Mouse (Mus musculus) heart, adult 2 months (tissue): ENCODE results near the gene Ces3a. TPM values are rescaled to one million over a fixed set of nuclear protein-coding genes. Genes with fewer than 3 reads are reported as not detected.
"Not testable (repeated sequence)": the region's sequence is repeated elsewhere in the genome, so short reads cannot be mapped to it uniquely, and the experiment has no call there.

Experiments
- DNase-seq, 2 experiments: peaks; one replicate each; pipeline ENCODE4 v3.0.0; 2021
- H3K27ac ChIP-seq: fragments of 200-600 bp; 2 replicates; pipeline ENCODE4 v1.8.1; 2022
- H3K27me3 ChIP-seq: fragments of 200-500 bp; 2 replicates; pipeline ENCODE4 v1.6.1; 2012; ENCODE audit warnings: mild to moderate bottlenecking, low read length, inconsistent platforms, mixed read lengths; ENCODE audit not compliant: control insufficient read depth, insufficient read depth
- H3K36me3 ChIP-seq: fragments of 200-500 bp; 2 replicates; pipeline ENCODE4 v1.6.1; 2012; ENCODE audit warnings: low read length, inconsistent platforms; ENCODE audit not compliant: control insufficient read depth, insufficient read depth
- H3K4me1 ChIP-seq: fragments of 200-500 bp; 2 replicates; pipeline ENCODE4 v1.6.1; 2011; ENCODE audit warnings: low read length; ENCODE audit not compliant: control insufficient read depth, insufficient read depth
- H3K4me3 ChIP-seq: fragments of 200-600 bp; 2 replicates; pipeline ENCODE4 v1.8.1; 2022
- H3K79me2 ChIP-seq: fragments of 200-500 bp; replicated peaks from 2 replicates; pipeline ENCODE4 v1.6.1; 2012; ENCODE audit warnings: mild to moderate bottlenecking, inconsistent platforms, low read length, moderate library complexity, mixed read lengths; ENCODE audit not compliant: control insufficient read depth, insufficient read depth
- H3K9ac ChIP-seq: fragments of 200-500 bp; 2 replicates; pipeline ENCODE4 v1.6.1; 2012; ENCODE audit warnings: low read depth, mild to moderate bottlenecking, control low read depth, inconsistent platforms, low read length, mixed read lengths
- CTCF ChIP-seq: fragments of 200-600 bp; IDR thresholded peaks from 2 replicates; pipeline ENCODE4 v1.8.1; 2022; ENCODE audit warnings: antibody characterized with exemption, mild to moderate bottlenecking, moderate library complexity
- EP300 ChIP-seq: fragments of 200-500 bp; IDR thresholded peaks from 2 replicates; pipeline ENCODE4 v1.6.1; 2011; ENCODE audit warnings: low read depth, low read length, control low read depth; ENCODE audit not compliant: insufficient read depth
- POLR2A ChIP-seq: fragments of 200-500 bp; IDR thresholded peaks from 2 replicates; pipeline ENCODE4 v1.6.1; 2011; ENCODE audit warnings: mild to moderate bottlenecking, low read depth, low read length, control low read depth; ENCODE audit not compliant: insufficient read depth
- WGBS: fragments of 180-500 bp; shearing (Covaris S2); methylation state at CpG from one replicate; pipeline ENCODE4 v1.1.7; 2018; 5-methylcytosine and 5-hydroxymethylcytosine counted together
- intact Hi-C: fragments of 180-260 bp; cut with DNase I; formaldehyde crosslinking; loops from one replicate; pipeline ENCODE4 v1.15.1; 2025
- polyA plus RNA-seq: library from polyadenylated mRNA; depleted of rRNA; stranded (reverse); fragments of >200 nt; gene quantifications from 2 replicates; pipeline ENCODE4 v1.2.3, GENCODE M21; 2012
- total RNA-seq, 2 experiments: library from RNA; stranded (reverse); gene quantifications; 2 replicates each; pipeline ENCODE4 v1.2.3; 2021

Gene Ces3a
- total and polyA plus RNA-seq, 3 experiments: not detected

- DNase-seq: peak in 1 of 2 experiments; percentile 10
Measured at GRCm38 (mm10) chr8:105066761-105067160, 18.4 kb downstream of the Ces3a start.

DNA sequence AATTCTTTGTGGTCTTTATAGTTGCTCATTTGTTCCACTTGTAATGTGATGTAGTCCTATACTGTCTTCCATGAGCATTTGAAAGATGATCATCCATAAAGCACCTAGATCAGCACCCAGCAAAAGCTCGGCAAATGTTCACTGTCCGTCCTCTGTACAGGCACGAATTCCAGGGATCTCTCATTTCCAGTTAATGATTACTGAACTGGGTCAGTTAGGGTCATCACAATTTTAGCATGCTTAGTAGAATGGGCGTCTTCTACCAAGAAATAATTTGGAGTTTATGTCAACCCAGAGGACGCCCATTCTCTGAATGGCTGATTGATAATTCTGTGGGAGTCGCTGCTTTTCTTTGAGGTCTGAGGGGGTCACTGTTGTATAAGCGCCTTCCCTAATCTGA lies 19.5 kb downstream of the Ces3a start:
- not testable (repeated sequence) for H3K79me2 ChIP-seq, H3K4me1 ChIP-seq, DNase-seq, H3K9ac ChIP-seq, H3K27me3 ChIP-seq, H3K4me3 ChIP-seq, H3K27ac ChIP-seq, H3K36me3 ChIP-seq
- intact Hi-C loops: loop anchor here (5.0 kb wide), 1 partner anchor 149 kb away; no protein-coding TSS in a partner anchor
- WGBS: 69% methylated on average over 7 of the region's 7 CpGs

More at GRCm38 (mm10) chr8:105066761-105067160, 18.4 kb downstream of the Ces3a start:
- Histone ChIP-seq H3K79me2 (no peaks in the 10 kb centered on the region), H3K4me1 (no peaks in the 10 kb centered on the region), H3K27ac (no peak overlapping the region), H3K9ac (no peak overlapping the region), H3K36me3 (no peaks in the 10 kb centered on the region), H3K27me3 (no peaks in the 10 kb centered on the region), H3K4me3 (no peak overlapping the region)
- WGBS: 0% methylated on average over 1 of the region's 1 CpGs
- TF ChIP-seq EP300 (no peak), POLR2A (no peak), CTCF (peak; percentile 58)
- intact Hi-C loops: loop anchor here (5.0 kb wide), 1 partner anchor 151 kb away; no protein-coding TSS in a partner anchor

DNA sequence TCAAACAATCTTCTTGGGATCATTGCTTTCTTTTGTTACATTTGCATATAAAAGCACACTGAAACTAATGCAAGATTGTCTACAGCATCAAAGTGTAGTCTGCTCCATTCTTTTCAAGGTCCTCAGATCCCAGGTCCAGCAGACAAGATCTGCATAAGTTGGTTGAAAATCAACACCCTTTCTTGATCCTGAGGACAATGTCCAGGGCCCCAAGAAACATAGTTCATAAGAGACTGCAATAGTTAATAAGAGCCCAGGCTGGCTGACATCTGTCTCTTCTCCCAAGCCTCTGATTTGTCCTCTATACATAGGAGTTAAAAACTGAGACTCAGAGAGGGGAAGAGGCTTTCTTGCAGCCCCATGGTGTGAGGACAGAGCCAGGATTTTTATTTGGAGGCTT lies 20.6 kb downstream of the Ces3a start:
- no peak for DNase-seq
- Histone ChIP-seq H3K9ac (no peak overlapping the region), H3K27ac (no peak overlapping the region), H3K79me2 (no peaks in the 10 kb centered on the region), H3K27me3 (no peaks in the 10 kb centered on the region), H3K4me1 (no peaks in the 10 kb centered on the region), H3K36me3 (no peaks in the 10 kb centered on the region), H3K4me3 (no peak overlapping the region)
- TF ChIP-seq CTCF (no peak), POLR2A (no peak), EP300 (no peak)
- intact Hi-C loops: loop anchor here (5.0 kb wide), 1 partner anchor 148 kb away; no protein-coding TSS in a partner anchor

DNA sequence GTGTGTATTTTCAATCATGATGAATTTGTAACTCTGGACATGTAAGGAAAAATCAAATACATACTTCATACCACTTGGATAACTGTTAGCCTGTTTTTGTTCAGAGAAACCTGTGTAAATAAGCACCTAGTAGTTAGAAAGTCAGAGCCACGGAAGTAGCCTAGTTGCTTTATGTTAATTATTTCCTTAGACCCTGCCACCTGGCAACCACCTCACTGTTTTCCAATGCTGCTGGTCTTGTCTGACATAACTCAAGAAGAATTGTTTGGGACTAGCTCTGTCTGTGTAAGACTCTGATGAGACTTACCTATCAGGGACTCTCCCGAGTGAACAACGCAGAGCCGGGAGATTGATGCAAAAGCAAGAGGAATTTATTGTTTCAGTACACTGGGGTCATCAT lies 28.2 kb downstream of the Ces3a start:
- Histone ChIP-seq H3K27me3 (no peaks in the 10 kb centered on the region), H3K27ac (no peak overlapping the region), H3K4me3 (no peak overlapping the region), H3K79me2 (no peaks in the 10 kb centered on the region), H3K9ac (no peak overlapping the region), H3K36me3 (no peaks in the 10 kb centered on the region), H3K4me1 (no peaks in the 10 kb centered on the region)
- WGBS: 96% methylated on average over 4 of the region's 4 CpGs
- DNase-seq: no peak
- TF ChIP-seq EP300 (no peak), CTCF (no peak), POLR2A (no peak)
- intact Hi-C loops: no loop called here

DNA sequence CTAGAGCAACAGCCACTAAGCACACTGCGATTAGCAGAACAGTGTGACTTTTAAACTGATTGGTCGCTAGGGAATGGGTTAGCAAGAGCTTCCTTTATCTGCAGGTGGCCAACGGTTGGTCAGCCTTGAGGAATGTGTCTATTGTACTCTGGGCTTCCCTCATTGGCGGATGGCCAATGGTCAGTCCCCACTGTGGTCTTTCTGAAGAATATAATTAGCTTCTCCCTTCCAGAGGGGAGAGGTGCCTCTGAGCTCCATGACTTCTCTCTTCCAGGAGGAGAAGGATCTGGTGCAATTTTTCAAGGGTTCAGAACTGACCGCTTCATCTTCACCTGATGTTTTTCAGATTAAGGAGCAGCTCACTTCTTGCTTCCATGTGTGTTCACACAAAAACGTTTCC lies 28.7 kb downstream of the Ces3a start:
- no peak overlapping the region for H3K4me3 ChIP-seq
- no peak for DNase-seq
- TF ChIP-seq EP300 (no peak), POLR2A (no peak), CTCF (no peak)
- H3K79me2 ChIP-seq: no peaks in the 10 kb centered on the region
- intact Hi-C loops: no loop called here
- no peak overlapping the region for H3K9ac ChIP-seq
- no peak overlapping the region for H3K27ac ChIP-seq
- H3K27me3 ChIP-seq: no peaks in the 10 kb centered on the region
- no peaks in the 10 kb centered on the region for H3K36me3 ChIP-seq
- WGBS: 59% methylated on average over 6 of the region's 6 CpGs
- no peaks in the 10 kb centered on the region for H3K4me1 ChIP-seq

- H3K4me3 ChIP-seq: no peak overlapping the region
- H3K27me3 ChIP-seq: no peaks in the 10 kb centered on the region
- H3K4me1 ChIP-seq: no peaks in the 10 kb centered on the region
- intact Hi-C loops: no loop called here
- WGBS: 77% methylated on average over 5 of the region's 5 CpGs
- H3K36me3 ChIP-seq: no peaks in the 10 kb centered on the region
- no peaks in the 10 kb centered on the region for H3K79me2 ChIP-seq
- H3K9ac ChIP-seq: no peak overlapping the region
- no peak overlapping the region for H3K27ac ChIP-seq
- TF ChIP-seq EP300: no peak
- no peak for TF ChIP-seq POLR2A
- DNase-seq: no peak
Measured at GRCm38 (mm10) chr8:105078591-105078990, 30.2 kb downstream of the Ces3a start.
